ENCODE assay signal across 19 mouse cellular contexts in genomic region chr2:116973441-116973840, GRCm38 (mm10).
DNase-seq lines count a peak whose midpoint lies in the region; ATAC-seq and TF ChIP-seq lines count a peak whose summit lies in the region.
"Had no signal": no experiment of that assay in that cellular context is flagged by ENCODE, and none has a peak within 500 bp of the region (broad histone marks: within the 10 kb centered on the region; RNA-seq: fewer than 3 reads in every experiment).

No protein-coding gene starts in this region.

- H3K27ac ChIP-seq in midbrain, embryonic 11.5 days (ENCODE audit: low read depth, low read length) = no peak overlapping the region
- H3K27ac ChIP-seq in midbrain, postnatal 0 days (ENCODE audit: low read depth, low read length) = no peak overlapping the region
- H3K27ac ChIP-seq in embryonic fibroblast, embryonic 13.5 days (ENCODE audit: insufficient read depth, low read length) = peak overlapping the region; percentile 98; the same call in 1 of the 2 replicates
- H3K27ac ChIP-seq in layer of hippocampus, adult 2 months = no peak overlapping the region

- no peaks in the 10 kb centered on the region for H3K9me3 ChIP-seq in midbrain, embryonic 11.5 days (ENCODE audit: control insufficient read depth, low read length)
- H3K9me3 ChIP-seq in midbrain, postnatal 0 days (ENCODE audit: low read length) = no peaks in the 10 kb centered on the region
- H3K9me3 ChIP-seq: neural tube, embryonic 13.5 days had no signal

- H3K36me3 ChIP-seq in midbrain, embryonic 11.5 days (ENCODE audit: control insufficient read depth, insufficient read depth, low read length) = no peaks in the 10 kb centered on the region
- no peaks in the 10 kb centered on the region for H3K36me3 ChIP-seq in midbrain, postnatal 0 days (ENCODE audit: insufficient read depth, low read length)
- H3K36me3 ChIP-seq: neural tube, embryonic 13.5 days had no signal

- no peak for TF ChIP-seq POLR2A in embryonic fibroblast, embryonic 13.5 days (IDR thresholded peaks at IDR 0.05; ENCODE audit: low read depth, low read length)

- H3K4me1 ChIP-seq in midbrain, embryonic 11.5 days (ENCODE audit: control insufficient read depth, insufficient read depth, low read length) = peaks cover 58% of the 10 kb centered on the region
- H3K4me1 ChIP-seq in midbrain, postnatal 0 days (ENCODE audit: insufficient read depth, low read length) = peaks cover 8% of the 10 kb centered on the region
- H3K4me1 ChIP-seq in embryonic fibroblast, embryonic 13.5 days (ENCODE audit: control insufficient read depth, insufficient read depth, low read length) = peaks cover 13% of the 10 kb centered on the region; the same call in 1 of the 2 replicates

- no peak for ATAC-seq in midbrain, embryonic 11.5 days (ENCODE audit: low FRiP score)
- no peak for ATAC-seq in midbrain, postnatal 0 days (ENCODE audit: low FRiP score)
- ATAC-seq: activated CD4-positive, CD25-positive, alpha-beta regulatory T cell, adult 4 months; liver, postnatal 0 days had no signal

- DNase-seq in heart, adult 11 months = peak; percentile 85
- DNase-seq in heart, postnatal 25 days (ENCODE audit: low spot score) = no peak
- DNase-seq in midbrain, embryonic 11.5 days (ENCODE audit: low spot score, missing footprints) = peak; percentile 87
- DNase-seq in midbrain, postnatal 0 days (ENCODE audit: low spot score) = no peak
- no peak for DNase-seq in thymus, postnatal 36 days
- DNase-seq in layer of hippocampus, adult 2 months (ENCODE audit: low spot score in 2 of 2) = no peak
- DNase-seq: adrenal gland, postnatal 14 days; B cell, adult 2 months; cerebellum, adult 8-10 months; gastrocnemius, postnatal 14 days; heart, postnatal 14 days; kidney, adult 18-20 months; kidney, postnatal 14 days; liver; liver, postnatal 0 days; right cerebral cortex, postnatal 14 days had no signal

- H3K27me3 ChIP-seq in midbrain, embryonic 11.5 days (ENCODE audit: control insufficient read depth, insufficient read depth, low read length) = no peaks in the 10 kb centered on the region; the same call in 1 of the 2 replicates
- no peaks in the 10 kb centered on the region for H3K27me3 ChIP-seq in midbrain, postnatal 0 days (ENCODE audit: insufficient read depth, low read length)
- H3K27me3 ChIP-seq: neural tube, embryonic 13.5 days had no signal

- intact Hi-C loops in heart, postnatal 25 days (cut with DNase I) = loop anchor here (5.0 kb wide), 1 partner anchor 204 kb away; no protein-coding TSS in a partner anchor

- 20% methylated on average over 3 of the region's 3 CpGs for whole genome bisulfite sequencing in midbrain, embryonic 11.5 days
- 46% methylated on average over 3 of the region's 3 CpGs for WGBS in midbrain, postnatal 0 days

- TF ChIP-seq CTCF in midbrain, postnatal 0 days (IDR thresholded peaks at IDR 0.05) = no peak
- no peak for TF ChIP-seq CTCF in embryonic fibroblast, embryonic 13.5 days (IDR thresholded peaks at IDR 0.05; ENCODE audit: borderline replicate concordance, insufficient read depth, low read length)
- TF ChIP-seq CTCF in layer of hippocampus, adult 2 months (conservative IDR thresholded peaks at IDR 0.05) = no peak

- H3K9ac ChIP-seq in midbrain, embryonic 11.5 days (ENCODE audit: low read length) = no peak overlapping the region
- H3K9ac ChIP-seq in midbrain, postnatal 0 days (replicated peaks; ENCODE audit: low read length, poor library complexity, severe bottlenecking) = no peak overlapping the region
- H3K9ac ChIP-seq: liver, postnatal 0 days; neural tube, embryonic 13.5 days had no signal

- H3K4me3 ChIP-seq in midbrain, embryonic 11.5 days (ENCODE audit: low read depth, low read length) = no peak overlapping the region
- no peak overlapping the region for H3K4me3 ChIP-seq in midbrain, postnatal 0 days (ENCODE audit: low read depth, low read length)
- H3K4me3 ChIP-seq in embryonic fibroblast, embryonic 13.5 days (ENCODE audit: insufficient read depth, low read length) = no peak overlapping the region
- no peak overlapping the region for H3K4me3 ChIP-seq in layer of hippocampus, adult 2 months
- H3K4me3 ChIP-seq: neural tube, embryonic 13.5 days had no signal

- no peak overlapping the region for H3K4me2 ChIP-seq in midbrain, embryonic 11.5 days
- H3K4me2 ChIP-seq in midbrain, postnatal 0 days (ENCODE audit: low read depth, low read length, poor library complexity, severe bottlenecking) = no peak overlapping the region

Comparison
In these comparisons a context has a peak if more than half of its experiments do, and no peak if none do; other contexts are left out.
1. DNase-seq: peak in heart, adult 11 months (single experiment) and midbrain, embryonic 11.5 days (single experiment); none in heart, postnatal 25 days (single experiment), midbrain, postnatal 0 days (single experiment), thymus, postnatal 36 days (0 of 2) and layer of hippocampus, adult 2 months (0 of 2).